Mouse (Mus musculus) liver, embryonic 11.5 days (tissue): ENCODE data around the gene Alb. TPM values are rescaled to one million over a fixed set of nuclear protein-coding genes. Genes with fewer than 3 reads are reported as not detected.
A peak's percentile ranks its signal among the peaks of the same experiment; 100 is the strongest.

ENCODE experiments used
- ATAC-seq: fragments of 200-750 bp; cut with Nextera tagmentation; replicated peaks from 2 replicates; pipeline ENCODE4 v1.8.0; 2017; ENCODE audit warnings: moderate number of reproducible peaks, mild to moderate bottlenecking, moderate TSS enrichment, moderate library complexity; ENCODE audit not compliant: low FRiP score
- DNase-seq: peaks from one replicate; pipeline ENCODE4 v3.0.0-alpha.2; 2017; ENCODE audit warnings: low spot score
- H3K27ac ChIP-seq: fragments of 300-500 bp; sonication (generic); 2 replicates; pipeline ENCODE4 v1.5.1; 2014; ENCODE audit warnings: mild to moderate bottlenecking, low read depth, low read length, control low read depth
- H3K27me3 ChIP-seq: fragments of 300-500 bp; sonication (generic); replicated peaks from 2 replicates; pipeline ENCODE4 v1.6.1; 2014; ENCODE audit warnings: low read length, mixed read lengths; ENCODE audit not compliant: control insufficient read depth, insufficient read depth
- H3K36me3 ChIP-seq: fragments of 300-500 bp; sonication (generic); 2 replicates; pipeline ENCODE4 v1.6.1; 2014; ENCODE audit warnings: mild to moderate bottlenecking, low read length, moderate library complexity, mixed read lengths; ENCODE audit not compliant: control insufficient read depth, insufficient read depth
- H3K4me1 ChIP-seq: fragments of 300-500 bp; sonication (generic); replicated peaks from 2 replicates; pipeline ENCODE4 v1.6.1; 2014; ENCODE audit warnings: low read length, mixed read lengths; ENCODE audit not compliant: control insufficient read depth, insufficient read depth
- H3K4me2 ChIP-seq: fragments of 300-500 bp; sonication (generic); 2 replicates; pipeline ENCODE4 v1.6.1; 2014; ENCODE audit warnings: mild to moderate bottlenecking, control low read depth, moderate library complexity
- H3K4me3 ChIP-seq: fragments of 300-500 bp; sonication (generic); 2 replicates; pipeline ENCODE4 v1.5.1; 2014; ENCODE audit warnings: low read depth, low read length, control low read depth
- H3K9ac ChIP-seq: fragments of 300-500 bp; sonication (generic); 2 replicates; pipeline ENCODE4 v1.6.1; 2014; ENCODE audit warnings: low read depth, low read length, control low read depth
- H3K9me3 ChIP-seq: fragments of 300-500 bp; sonication (generic); 2 replicates; pipeline ENCODE4 v1.6.1; 2016; ENCODE audit warnings: low read length, inconsistent platforms, mixed read lengths; ENCODE audit not compliant: control insufficient read depth
- WGBS: fragments of 180-500 bp; shearing (Covaris S2); extraction: QIAGEN DNeasy Blood & Tissue Kit; methylation state at CpG from one replicate; pipeline ENCODE4 v1.1.7; 2014; 5-methylcytosine and 5-hydroxymethylcytosine counted together
- polyA plus RNA-seq: library from polyadenylated mRNA; unstranded; fragments of >200 nt; fragmentation: Nextera tagmentation; extraction: Ambion mirVana; gene quantifications from 2 replicates; pipeline ENCODE4 v1.2.1, GENCODE M21; 2014

The Alb gene
- polyA plus RNA-seq: 772 and 788 TPM in 2 replicates

DNA sequence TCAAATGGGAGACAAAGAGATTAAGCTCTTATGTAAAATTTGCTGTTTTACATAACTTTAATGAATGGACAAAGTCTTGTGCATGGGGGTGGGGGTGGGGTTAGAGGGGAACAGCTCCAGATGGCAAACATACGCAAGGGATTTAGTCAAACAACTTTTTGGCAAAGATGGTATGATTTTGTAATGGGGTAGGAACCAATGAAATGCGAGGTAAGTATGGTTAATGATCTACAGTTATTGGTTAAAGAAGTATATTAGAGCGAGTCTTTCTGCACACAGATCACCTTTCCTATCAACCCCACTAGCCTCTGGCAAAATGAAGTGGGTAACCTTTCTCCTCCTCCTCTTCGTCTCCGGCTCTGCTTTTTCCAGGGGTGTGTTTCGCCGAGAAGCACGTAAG is at the start of gene Alb:
Gene Alb (plus strand): TSS at position 279 of the 400 bp plus-strand sequence.
- Histone ChIP-seq H3K9ac (no peak within 1 kb of the TSS), H3K4me3 (peak within 1 kb of the TSS; percentile 30), H3K27ac (0 out of 2 replicates have a peak within 1 kb of the TSS, but pooled peaks have one; percentile 7), H3K27me3 (no peaks in the 10 kb centered on the region), H3K36me3 (no peaks in the 10 kb centered on the region), H3K9me3 (no peaks in the 10 kb centered on the region), H3K4me1 (no peaks in the 10 kb centered on the region), H3K4me2 (peak within 1 kb of the TSS; percentile 28)
- ATAC-seq: no peak; the same call in 1 of the 2 replicates
- 85% methylated on average over 8 of the region's 8 CpGs for WGBS
- no peak for DNase-seq

DNA sequence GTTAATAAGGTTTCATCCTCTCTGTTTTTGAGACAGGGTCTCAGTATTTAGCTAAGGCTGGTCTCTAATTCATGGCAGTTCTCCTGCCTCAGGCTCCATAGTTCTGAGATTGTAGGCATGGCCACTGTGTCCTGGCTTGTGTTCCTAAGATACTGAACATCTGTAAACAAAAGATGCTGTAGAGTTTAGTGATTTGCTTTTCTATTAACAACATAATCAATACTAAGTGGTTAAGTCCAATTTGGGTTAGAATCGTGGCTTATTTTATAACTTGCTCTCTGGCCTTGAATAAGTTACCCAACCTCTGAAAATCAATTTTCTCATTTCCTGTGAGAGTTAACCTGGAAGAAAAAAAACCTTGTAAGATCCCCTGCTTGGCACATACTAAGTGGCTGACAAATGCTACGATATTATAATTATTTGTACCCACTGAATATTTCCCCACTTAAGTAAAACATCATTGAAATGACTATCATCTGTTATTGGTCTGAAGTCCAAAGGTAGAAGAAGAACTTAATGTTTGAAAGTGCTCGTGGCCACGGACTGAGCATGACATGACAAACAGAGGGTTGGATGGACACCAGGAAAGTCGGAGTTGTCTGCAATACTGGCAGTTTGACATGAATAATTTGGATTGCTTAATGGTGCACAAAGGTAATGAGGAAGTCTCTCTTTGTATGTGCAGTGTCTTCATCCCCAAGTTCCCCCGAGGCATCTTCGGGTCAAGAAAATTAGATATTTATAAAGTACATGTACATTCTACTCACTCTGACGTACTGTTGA is 46.4 kb upstream of the Alb start:
- H3K4me2 ChIP-seq: no peak overlapping the region
- no peak for ATAC-seq
- no peaks in the 10 kb centered on the region for H3K9me3 ChIP-seq
- 0 out of 2 replicates have a peak, but pooled peaks cover 4% of the 10 kb centered on the region for H3K4me1 ChIP-seq
- no peak overlapping the region for H3K4me3 ChIP-seq
- WGBS: 61% methylated on average over 8 of the region's 8 CpGs
- 0 out of 2 replicates have a peak overlapping the region, but pooled peaks have one; percentile 48 for H3K27ac ChIP-seq
- H3K27me3 ChIP-seq: no peaks in the 10 kb centered on the region
- H3K9ac ChIP-seq: no peak overlapping the region
- no peak for DNase-seq
- H3K36me3 ChIP-seq: no peaks in the 10 kb centered on the region

DNA sequence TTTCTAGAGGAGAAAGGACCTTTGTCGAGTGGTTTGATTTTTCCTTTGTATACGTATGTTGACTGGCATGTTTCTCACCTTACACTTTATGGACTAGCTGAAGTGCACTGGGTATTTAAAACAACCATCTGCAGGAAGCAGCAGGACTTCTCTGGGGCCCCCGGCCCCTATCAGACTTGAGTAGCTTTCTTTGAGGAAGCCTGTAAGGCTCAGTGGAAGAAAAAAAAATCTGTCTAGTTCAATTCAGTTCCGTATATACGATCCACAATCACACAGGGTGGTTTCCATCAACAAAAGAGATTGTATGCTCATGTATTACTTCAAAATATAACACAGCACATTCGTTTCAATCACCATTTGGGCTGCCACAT is 45.8 kb upstream of the Alb start:
- DNase-seq (no peak), ATAC-seq (no peak)
- Histone ChIP-seq H3K36me3 (no peaks in the 10 kb centered on the region), H3K27me3 (no peaks in the 10 kb centered on the region), H3K9ac (no peak overlapping the region), H3K9me3 (no peaks in the 10 kb centered on the region), H3K4me2 (no peak overlapping the region), H3K4me3 (no peak overlapping the region), H3K4me1 (0 out of 2 replicates have a peak, but pooled peaks cover 4% of the 10 kb centered on the region), H3K27ac (0 out of 2 replicates have a peak overlapping the region, but pooled peaks have one; percentile 48)
- WGBS: 36% methylated on average over 6 of the region's 6 CpGs

DNA sequence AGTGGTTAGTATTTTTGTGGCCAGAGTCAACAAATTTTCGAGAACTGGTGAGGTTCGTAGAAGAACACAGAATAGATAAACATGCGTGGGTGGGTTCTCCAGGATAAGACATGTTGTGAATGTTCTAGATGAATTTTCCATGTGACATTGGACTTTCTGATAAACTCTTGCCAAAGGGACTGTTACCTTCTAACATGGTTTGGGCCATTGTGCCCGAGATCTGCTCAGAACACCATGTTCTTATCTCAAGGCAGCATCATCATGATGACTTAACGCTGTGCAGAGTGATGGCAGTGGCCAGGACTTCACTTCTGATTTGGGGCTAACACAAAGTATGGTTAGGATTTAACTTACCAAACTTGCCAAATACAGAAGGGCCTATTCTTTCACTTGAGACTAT is 36.1 kb upstream of the Alb start:
- H3K9me3 ChIP-seq: no peaks in the 10 kb centered on the region
- WGBS: 66% methylated on average over 5 of the region's 5 CpGs
- H3K36me3 ChIP-seq: no peaks in the 10 kb centered on the region
- H3K4me2 ChIP-seq: no peak overlapping the region
- no peak overlapping the region for H3K9ac ChIP-seq
- H3K27me3 ChIP-seq: no peaks in the 10 kb centered on the region
- ATAC-seq (no peak), DNase-seq (no peak)
- H3K4me1 ChIP-seq: no peaks in the 10 kb centered on the region
- no peak overlapping the region for H3K27ac ChIP-seq
- no peak overlapping the region for H3K4me3 ChIP-seq

DNA sequence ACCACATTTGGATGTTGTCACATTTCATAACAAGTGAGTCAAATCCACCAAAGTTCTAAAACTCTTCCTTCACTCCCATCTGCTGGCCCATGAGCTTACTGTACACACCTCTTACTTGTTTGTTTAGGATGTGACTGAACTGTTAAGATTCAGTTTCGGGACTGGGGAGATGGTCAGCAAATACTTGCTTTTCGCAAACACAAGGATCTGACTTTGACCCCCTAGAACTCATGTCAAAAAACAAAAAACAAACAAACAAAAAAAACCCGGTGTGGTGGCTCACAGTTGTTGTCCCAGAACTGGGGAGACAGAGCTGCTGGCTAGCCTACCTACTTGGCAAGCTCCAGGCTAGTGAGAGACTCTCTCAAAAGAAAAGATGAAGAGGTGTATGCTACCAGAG is 35.5 kb upstream of the Alb start:
- H3K27me3 ChIP-seq: no peaks in the 10 kb centered on the region
- no peaks in the 10 kb centered on the region for H3K4me1 ChIP-seq
- no peak overlapping the region for H3K4me3 ChIP-seq
- H3K9me3 ChIP-seq: no peaks in the 10 kb centered on the region
- H3K27ac ChIP-seq: no peak overlapping the region
- ATAC-seq (no peak), DNase-seq (no peak)
- H3K36me3 ChIP-seq: no peaks in the 10 kb centered on the region
- H3K4me2 ChIP-seq: no peak overlapping the region
- 72% methylated on average over 3 of the region's 3 CpGs for WGBS
- H3K9ac ChIP-seq: no peak overlapping the region

DNA sequence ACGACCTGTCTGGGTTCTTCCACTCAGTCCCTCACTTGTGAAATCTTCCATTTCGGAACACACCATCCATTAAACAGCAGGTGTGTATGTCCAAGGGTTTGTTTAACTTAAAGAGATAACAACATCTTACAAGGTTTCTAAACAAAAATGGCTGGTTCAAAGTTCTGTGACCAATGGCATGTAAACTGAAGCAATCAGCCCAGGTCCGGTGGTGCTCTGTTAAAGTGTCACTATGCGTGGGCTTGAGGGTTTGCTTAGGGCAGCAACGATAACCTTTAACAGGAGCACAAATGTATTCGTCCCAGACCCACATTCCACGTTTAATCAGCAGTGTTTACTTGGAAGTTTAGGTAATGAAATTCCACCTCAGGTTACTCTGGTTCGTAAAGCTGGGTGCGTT is 29.6 kb upstream of the Alb start:
- ATAC-seq: peak; percentile 43; the same call in 1 of the 2 replicates
- no peak for DNase-seq

DNA sequence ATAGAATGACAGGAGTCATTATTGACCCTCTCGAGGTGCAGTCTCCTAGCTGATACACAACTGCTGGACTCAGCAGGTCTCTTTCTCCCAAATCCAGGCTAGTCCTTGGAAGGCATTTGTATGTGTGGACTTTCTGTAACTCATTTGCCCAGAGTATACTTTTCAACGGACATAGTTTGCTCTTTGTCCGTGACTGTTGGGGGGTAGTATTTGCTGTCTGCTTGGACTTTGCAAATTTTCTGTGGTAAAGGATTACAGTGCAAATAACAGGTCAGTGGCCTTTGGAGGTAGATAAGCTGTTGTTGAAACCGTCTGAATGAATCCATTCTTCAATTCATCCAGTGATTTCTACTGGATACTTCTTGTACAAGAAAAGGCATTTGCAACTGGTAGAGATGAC is 21.5 kb upstream of the Alb start:
- Histone ChIP-seq H3K4me2 (0 out of 2 replicates have a peak overlapping the region, but pooled peaks have one; percentile 13), H3K9me3 (no peaks in the 10 kb centered on the region), H3K9ac (no peak overlapping the region), H3K27me3 (no peaks in the 10 kb centered on the region), H3K36me3 (no peaks in the 10 kb centered on the region), H3K4me1 (no peaks in the 10 kb centered on the region; the same call in 1 of the 2 replicates), H3K27ac (no peak overlapping the region), H3K4me3 (no peak overlapping the region)
- 61% methylated on average over 4 of the region's 4 CpGs for WGBS
- ATAC-seq: peak; percentile 51; the same call in 1 of the 2 replicates
- DNase-seq: no peak

More for the DNA sequence above, 29.6 kb upstream of the Alb start:
- no peak overlapping the region for H3K9ac ChIP-seq
- no peaks in the 10 kb centered on the region for H3K4me1 ChIP-seq
- H3K27ac ChIP-seq: no peak overlapping the region
- no peak overlapping the region for H3K4me3 ChIP-seq
- WGBS: 58% methylated on average over 9 of the region's 9 CpGs
- H3K27me3 ChIP-seq: no peaks in the 10 kb centered on the region
- H3K9me3 ChIP-seq: no peaks in the 10 kb centered on the region
- H3K36me3 ChIP-seq: no peaks in the 10 kb centered on the region
- H3K4me2 ChIP-seq: no peak overlapping the region

DNA sequence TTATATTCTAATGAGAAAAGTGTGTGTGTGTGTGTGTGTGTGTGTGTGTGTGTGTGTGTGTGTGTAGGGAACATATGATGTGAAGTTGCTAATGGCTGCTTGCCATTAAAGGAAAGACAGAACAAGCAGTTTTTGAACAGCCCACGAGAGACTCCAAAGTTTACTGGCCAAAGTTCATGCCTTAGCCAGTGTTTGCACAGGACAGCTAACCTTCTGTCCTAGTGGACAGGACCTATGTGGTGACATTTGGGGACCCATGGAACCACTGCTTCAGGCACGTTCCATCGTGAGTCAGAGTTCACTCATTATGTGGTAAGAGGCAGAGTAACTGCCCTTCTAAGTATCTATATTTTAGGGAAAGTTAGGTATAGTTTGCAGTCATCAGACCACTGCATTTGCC is 13.1 kb upstream of the Alb start:
- H3K4me2 ChIP-seq: peak overlapping the region; percentile 14; the same call in 1 of the 2 replicates
- no peaks in the 10 kb centered on the region for H3K36me3 ChIP-seq
- H3K4me1 ChIP-seq: no peaks in the 10 kb centered on the region; the same call in 1 of the 2 replicates
- 71% methylated on average over 3 of the region's 3 CpGs for WGBS
- no peaks in the 10 kb centered on the region for H3K9me3 ChIP-seq
- no peak overlapping the region for H3K4me3 ChIP-seq
- DNase-seq: no peak
- no peaks in the 10 kb centered on the region for H3K27me3 ChIP-seq
- no peak overlapping the region for H3K9ac ChIP-seq
- H3K27ac ChIP-seq: peak overlapping the region; percentile 64; the same call in 1 of the 2 replicates
- peak; percentile 56 for ATAC-seq

DNA sequence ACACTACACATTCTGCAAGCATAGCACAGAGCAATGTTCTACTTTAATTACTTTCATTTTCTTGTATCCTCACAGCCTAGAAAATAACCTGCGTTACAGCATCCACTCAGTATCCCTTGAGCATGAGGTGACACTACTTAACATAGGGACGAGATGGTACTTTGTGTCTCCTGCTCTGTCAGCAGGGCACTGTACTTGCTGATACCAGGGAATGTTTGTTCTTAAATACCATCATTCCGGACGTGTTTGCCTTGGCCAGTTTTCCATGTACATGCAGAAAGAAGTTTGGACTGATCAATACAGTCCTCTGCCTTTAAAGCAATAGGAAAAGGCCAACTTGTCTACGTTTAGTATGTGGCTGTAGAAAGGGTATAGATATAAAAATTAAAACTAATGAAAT is 10.7 kb upstream of the Alb start:
- 70% methylated on average over 5 of the region's 5 CpGs for WGBS
- H3K4me2 ChIP-seq: no peak overlapping the region
- H3K9me3 ChIP-seq: no peaks in the 10 kb centered on the region
- H3K4me1 ChIP-seq: no peaks in the 10 kb centered on the region
- ATAC-seq: no peak
- no peak for DNase-seq
- H3K9ac ChIP-seq: no peak overlapping the region
- H3K27me3 ChIP-seq: no peaks in the 10 kb centered on the region
- no peak overlapping the region for H3K27ac ChIP-seq
- no peaks in the 10 kb centered on the region for H3K36me3 ChIP-seq
- no peak overlapping the region for H3K4me3 ChIP-seq
